Mouse (Mus musculus) granulocyte monocyte progenitor cell, adult 5-6 weeks (primary cell): ENCODE measurements around the gene Gpr35. TPM values are rescaled to one million over a fixed set of nuclear protein-coding genes. Genes with fewer than 3 reads are reported as not detected.

Source experiments
- ATAC-seq: replicated peaks from 2 replicates; pipeline ENCODE4 v1.8.0; 2016; ENCODE audit warnings: mild to moderate bottlenecking, moderate TSS enrichment, inconsistent platforms; ENCODE audit not compliant: poor library complexity, severe bottlenecking
- total RNA-seq, 2 experiments: library from RNA; stranded (forward) in 1 of 2; stranded (reverse) in 1 of 2; fragments of 200-712, 200-1000 nt in 1 of 2; fragments of >200 nt in 1 of 2; fragmentation: Nextera tagmentation in 1 of 2; gene quantifications; 2 replicates each; pipeline ENCODE4 v1.2.3; 2014 to 2017

The Gpr35 gene
- total RNA-seq, 2 experiments from 2014 or later = 0.26 TPM; not detected in 1

DNA sequence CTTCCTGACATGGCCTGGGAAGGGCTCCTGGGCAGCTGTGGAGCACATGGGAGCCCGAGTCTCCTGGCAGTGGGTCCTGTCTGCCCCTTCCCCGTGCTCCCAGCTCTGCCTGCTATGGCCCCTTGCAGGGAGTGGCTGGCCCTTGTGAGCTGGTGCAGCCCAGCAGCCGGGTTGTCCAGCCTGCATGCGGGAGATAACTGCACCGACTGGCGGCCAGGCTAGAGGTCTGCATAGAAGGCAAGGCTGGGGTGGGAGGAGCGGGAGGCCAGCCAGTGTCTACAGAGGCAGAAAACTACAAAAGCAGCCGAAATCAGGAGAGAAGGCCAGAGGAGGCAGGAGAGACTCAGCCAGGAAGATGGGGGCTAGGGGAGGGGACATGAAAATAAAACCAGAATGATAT, 83.3 kb downstream of the Gpr35 start:
- no peak for ATAC-seq

DNA sequence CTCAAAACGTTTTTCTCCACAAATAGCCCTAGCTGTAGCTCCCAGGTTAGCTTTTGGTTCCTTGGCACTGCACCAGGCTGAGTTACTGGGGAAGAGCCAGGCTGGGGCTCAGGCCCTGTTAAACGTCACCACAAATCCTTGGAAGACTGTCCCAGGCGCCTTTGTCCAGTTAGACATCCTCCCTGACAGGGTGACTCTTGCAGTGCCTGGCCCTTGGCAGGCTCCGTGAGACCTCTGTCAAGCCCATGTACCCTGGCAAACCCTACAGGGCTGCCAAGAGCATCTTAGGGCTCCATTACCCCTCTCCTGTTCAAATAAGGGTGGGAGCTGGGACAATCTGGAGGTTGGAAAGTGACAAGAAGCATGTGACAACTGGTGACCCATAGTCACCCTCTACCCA, 85.3 kb downstream of the Gpr35 start:
- no peak for ATAC-seq

Other genes with a start within 250 kb of the Gpr35 start
- gene Gpc1, start 119.2 kb upstream of the Gpr35 start, total RNA-seq (2014; fragmentation: Nextera tagmentation) = 63.6 and 65.2 TPM in 2 replicates
- 70.6 and 74.6 TPM in 2 replicates for gene Gpc1, start 119.2 kb upstream of the Gpr35 start, total RNA-seq (2017)
- gene Ankmy1, start 48.0 kb upstream of the Gpr35 start, total RNA-seq (2014; fragmentation: Nextera tagmentation) = not detected in 2 replicates
- gene Ankmy1, start 48.0 kb upstream of the Gpr35 start, total RNA-seq (2017) = 0.15 and 0.34 TPM in 2 replicates
- 7.4 and 13.4 TPM in 2 replicates for gene Dusp28, start 43.9 kb upstream of the Gpr35 start, total RNA-seq (2014; fragmentation: Nextera tagmentation)
- gene Dusp28, start 43.9 kb upstream of the Gpr35 start, total RNA-seq (2017) = 2.6 and 5.5 TPM in 2 replicates
- 20.3 and 38.0 TPM in 2 replicates for gene Rnpepl1, start 40.1 kb upstream of the Gpr35 start, total RNA-seq (2014; fragmentation: Nextera tagmentation)
- 8.4 and 15.5 TPM in 2 replicates for gene Rnpepl1, start 40.1 kb upstream of the Gpr35 start, total RNA-seq (2017)
- 11.6 and 12.7 TPM in 2 replicates for gene Capn10, start 16.5 kb upstream of the Gpr35 start, total RNA-seq (2014; fragmentation: Nextera tagmentation)
- gene Capn10, start 16.5 kb upstream of the Gpr35 start, total RNA-seq (2017) = 8.1 and 9.2 TPM in 2 replicates
- not detected in 2 replicates for gene Aqp12, start 55.5 kb downstream of the Gpr35 start, total RNA-seq (2014; fragmentation: Nextera tagmentation)
- not detected in 2 replicates for gene Aqp12, start 55.5 kb downstream of the Gpr35 start, total RNA-seq (2017)
- gene Kif1a, start 151.1 kb downstream of the Gpr35 start, total RNA-seq (2014; fragmentation: Nextera tagmentation) = not detected in 2 replicates
- not detected in 2 replicates for gene Kif1a, start 151.1 kb downstream of the Gpr35 start, total RNA-seq (2017)
- not detected in 2 replicates for gene Agxt, start 184.4 kb downstream of the Gpr35 start, total RNA-seq (2014; fragmentation: Nextera tagmentation)
- gene Agxt, start 184.4 kb downstream of the Gpr35 start, total RNA-seq (2017) = not detected in 2 replicates
- gene 2310007B03Rik, start 210.1 kb downstream of the Gpr35 start, total RNA-seq (2014; fragmentation: Nextera tagmentation) = not detected in 2 replicates
- gene 2310007B03Rik, start 210.1 kb downstream of the Gpr35 start, total RNA-seq (2017) = not detected in 2 replicates
- not detected in 2 replicates for gene Crocc2, start 217.9 kb downstream of the Gpr35 start, total RNA-seq (2014; fragmentation: Nextera tagmentation)
- not detected in 2 replicates for gene Crocc2, start 217.9 kb downstream of the Gpr35 start, total RNA-seq (2017)